Mouse (Mus musculus): ENCODE results near the gene Mapk8. TPM values are rescaled to one million over a fixed set of nuclear protein-coding genes. Genes with fewer than 3 reads are reported as not detected.

Gene Mapk8
- polyA plus RNA-seq (2015; fragmentation: Nextera tagmentation; extraction: Ambion mirVana) = 15.2 and 17.8 TPM in 2 replicates

GRCm38 (mm10) chr14:33447027-33447569 is at the start of gene Mapk8:
TSS of gene Mapk8 (minus strand) at chr14:33447158.
- H3K9me3 ChIP-seq (replicated peaks) = no peaks in the 10 kb centered on the region
- H3K36me3 ChIP-seq = no peaks in the 10 kb centered on the region
- WGBS = under 1% methylated on average over 70 of the region's 70 CpGs
- peak within 1 kb of the TSS; percentile 89 for H3K4me3 ChIP-seq (replicated peaks)
- no peaks in the 10 kb centered on the region for H3K27me3 ChIP-seq
- peak within 1 kb of the TSS; percentile 58 for H3K4me2 ChIP-seq (replicated peaks)
- H3K27ac ChIP-seq (replicated peaks) = peak within 1 kb of the TSS; percentile 89
- H3K9ac ChIP-seq = peak within 1 kb of the TSS; percentile 85
- peak; percentile 99 for ATAC-seq (ENCODE audit: insufficient number of reproducible peaks, low FRiP score, low TSS enrichment, low read depth)
- peaks cover 8% of the 10 kb centered on the region; the same call in 1 of the 2 replicates for H3K4me1 ChIP-seq

- WGBS = 55% methylated on average over 4 of the region's 4 CpGs
- no peak overlapping the region for H3K27ac ChIP-seq (replicated peaks)
- H3K4me3 ChIP-seq (replicated peaks) = no peak overlapping the region
- no peak for ATAC-seq (ENCODE audit: insufficient number of reproducible peaks, low FRiP score, low TSS enrichment, low read depth)
- no peak overlapping the region for H3K9ac ChIP-seq
- no peaks in the 10 kb centered on the region for H3K36me3 ChIP-seq
- peaks cover 11% of the 10 kb centered on the region; the same call in 1 of the 2 replicates for H3K4me1 ChIP-seq
- no peak overlapping the region for H3K4me2 ChIP-seq (replicated peaks)
- no peaks in the 10 kb centered on the region for H3K27me3 ChIP-seq
- H3K9me3 ChIP-seq (replicated peaks) = no peaks in the 10 kb centered on the region
Observed at GRCm38 (mm10) chr14:33495226-33495625, 48.3 kb upstream of the Mapk8 start.

DNA sequence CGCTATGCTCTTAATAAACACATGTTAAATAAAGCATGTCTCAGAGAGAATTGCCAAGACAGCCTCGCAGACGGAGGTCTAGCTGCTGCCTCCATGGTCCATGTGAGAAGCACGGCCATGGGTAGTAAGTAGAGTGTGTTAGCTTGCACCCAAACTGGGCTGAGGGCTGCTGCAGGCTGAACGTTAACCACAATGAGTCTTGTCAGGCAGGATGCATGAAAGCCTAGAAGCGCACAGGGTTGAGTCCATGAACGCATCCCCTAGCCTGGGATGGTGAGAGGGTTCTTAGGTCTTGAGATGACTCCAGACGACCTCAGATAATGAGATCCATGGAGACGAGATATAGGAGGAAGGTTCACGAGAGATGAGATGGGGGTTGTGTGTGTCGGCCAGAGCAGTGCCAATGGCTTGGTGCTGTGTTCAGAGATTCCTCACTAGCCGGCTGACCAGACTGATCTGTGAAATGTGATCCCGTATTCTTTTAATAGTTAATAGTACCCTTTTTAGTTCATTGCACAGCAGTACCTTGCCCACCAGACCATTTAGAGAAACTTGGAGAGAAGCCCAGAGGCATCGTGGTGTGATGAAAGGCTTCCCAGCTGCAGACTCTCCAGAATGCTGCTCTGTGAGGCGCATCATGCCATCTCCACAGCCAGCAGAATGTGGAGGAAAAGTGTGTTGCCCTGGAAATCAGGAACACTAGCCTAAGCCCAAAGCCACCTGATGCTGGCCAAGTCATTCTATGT is 41.0 kb upstream of the Mapk8 start:
- no peak for ATAC-seq (ENCODE audit: insufficient number of reproducible peaks, low FRiP score, low TSS enrichment, low read depth)
- 54% methylated on average over 15 of the region's 15 CpGs for WGBS
- no peaks in the 10 kb centered on the region for H3K27me3 ChIP-seq
- no peak overlapping the region for H3K27ac ChIP-seq (replicated peaks)
- H3K9me3 ChIP-seq (replicated peaks) = no peaks in the 10 kb centered on the region
- no peak overlapping the region for H3K4me2 ChIP-seq (replicated peaks)
- H3K9ac ChIP-seq = no peak overlapping the region
- H3K4me1 ChIP-seq = no peaks in the 10 kb centered on the region
- no peak overlapping the region for H3K4me3 ChIP-seq (replicated peaks)
- no peaks in the 10 kb centered on the region for H3K36me3 ChIP-seq

GRCm38 (mm10) chr14:33481991-33482390 is 35.0 kb upstream of the Mapk8 start:
- no peak for ATAC-seq (ENCODE audit: insufficient number of reproducible peaks, low FRiP score, low TSS enrichment, low read depth)
- no peak overlapping the region for H3K4me2 ChIP-seq (replicated peaks)
- no peaks in the 10 kb centered on the region for H3K9me3 ChIP-seq (replicated peaks)
- no peaks in the 10 kb centered on the region for H3K4me1 ChIP-seq
- H3K4me3 ChIP-seq (replicated peaks) = no peak overlapping the region
- no peaks in the 10 kb centered on the region for H3K36me3 ChIP-seq
- no peaks in the 10 kb centered on the region for H3K27me3 ChIP-seq
- H3K9ac ChIP-seq = no peak overlapping the region
- WGBS = 17% methylated on average over 3 of the region's 3 CpGs
- no peak overlapping the region for H3K27ac ChIP-seq (replicated peaks)

GRCm38 (mm10) chr14:33476094-33476760 is 29.3 kb upstream of the Mapk8 start:
- peak; percentile 67; the same call in 1 of the 2 replicates for ATAC-seq (ENCODE audit: insufficient number of reproducible peaks, low FRiP score, low TSS enrichment, low read depth)
- 14% methylated on average over 3 of the region's 3 CpGs for WGBS
- no peak overlapping the region for H3K4me3 ChIP-seq (replicated peaks)
- no peaks in the 10 kb centered on the region for H3K27me3 ChIP-seq
- no peaks in the 10 kb centered on the region for H3K9me3 ChIP-seq (replicated peaks)
- no peaks in the 10 kb centered on the region for H3K36me3 ChIP-seq
- H3K27ac ChIP-seq (replicated peaks) = no peak overlapping the region
- no peak overlapping the region for H3K4me2 ChIP-seq (replicated peaks)
- no peaks in the 10 kb centered on the region for H3K4me1 ChIP-seq
- no peak overlapping the region for H3K9ac ChIP-seq

- no peaks in the 10 kb centered on the region for H3K36me3 ChIP-seq
Observed at GRCm38 (mm10) chr14:33474461-33474860, 27.5 kb upstream of the Mapk8 start.

DNA sequence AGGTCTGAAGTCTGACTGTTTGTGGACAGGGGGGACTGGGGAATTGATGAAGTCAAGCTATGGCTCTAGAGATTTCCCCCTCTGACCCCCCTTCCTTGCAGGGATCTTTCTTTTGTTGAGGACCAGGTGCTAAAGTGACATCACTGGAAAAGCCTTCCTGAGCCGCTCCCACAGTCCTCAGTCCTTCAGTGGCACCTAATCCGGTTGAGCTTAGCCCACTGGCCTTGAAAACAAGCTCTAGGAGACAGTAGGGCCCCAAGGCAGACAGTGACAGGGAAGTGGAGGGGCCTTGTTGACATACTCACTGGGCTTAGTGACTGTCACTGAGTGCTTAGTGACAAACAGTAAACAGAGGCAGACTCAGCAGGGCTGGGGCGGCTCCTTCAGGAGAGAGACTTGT is 24.4 kb upstream of the Mapk8 start, which contains the start of gene Frmpd2:
TSS of gene Frmpd2 (plus strand) at position 366 of the 400 bp plus-strand sequence.
- no peak within 1 kb of the TSS for H3K4me2 ChIP-seq (replicated peaks)
- 33% methylated on average over 3 of the region's 3 CpGs for WGBS
- no peaks in the 10 kb centered on the region for H3K36me3 ChIP-seq
- H3K4me3 ChIP-seq (replicated peaks) = no peak within 1 kb of the TSS
- H3K27me3 ChIP-seq = no peaks in the 10 kb centered on the region
- no peak within 1 kb of the TSS for H3K27ac ChIP-seq (replicated peaks)
- H3K9me3 ChIP-seq (replicated peaks) = no peaks in the 10 kb centered on the region
- no peak within 1 kb of the TSS for H3K9ac ChIP-seq
- ATAC-seq (ENCODE audit: insufficient number of reproducible peaks, low FRiP score, low TSS enrichment, low read depth) = no peak
- H3K4me1 ChIP-seq = peaks cover 8% of the 10 kb centered on the region; the same call in 1 of the 2 replicates

More at GRCm38 (mm10) chr14:33474461-33474860, 27.5 kb upstream of the Mapk8 start:
- Histone ChIP-seq H3K9me3 (replicated peaks) (no peaks in the 10 kb centered on the region), H3K4me1 (no peaks in the 10 kb centered on the region), H3K9ac (no peak overlapping the region), H3K4me2 (replicated peaks) (no peak overlapping the region), H3K4me3 (replicated peaks) (no peak overlapping the region), H3K27ac (replicated peaks) (no peak overlapping the region), H3K27me3 (no peaks in the 10 kb centered on the region)
- 51% methylated on average over 2 of the region's 2 CpGs for WGBS
- no peak for ATAC-seq (ENCODE audit: insufficient number of reproducible peaks, low FRiP score, low TSS enrichment, low read depth)

DNA sequence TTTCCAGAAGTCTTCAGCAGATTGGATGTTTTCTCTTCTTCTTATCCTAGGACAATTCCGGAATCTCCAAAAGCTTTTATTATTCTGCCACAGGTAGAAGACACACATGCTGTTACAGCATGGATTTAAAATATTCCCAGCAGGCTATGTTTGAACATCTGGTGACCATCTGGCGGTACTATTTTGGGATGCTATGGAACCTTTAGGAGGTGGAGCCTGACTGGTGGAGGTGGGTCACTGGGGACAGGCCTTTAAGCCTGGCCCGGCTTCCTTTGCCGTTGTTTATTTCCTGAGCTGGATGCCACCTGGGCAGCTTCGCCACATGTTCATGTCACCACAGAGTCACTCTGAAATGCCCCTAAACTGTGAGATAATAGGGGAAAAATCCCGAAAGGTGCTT is 20.8 kb upstream of the Mapk8 start:
- Histone ChIP-seq H3K4me3 (replicated peaks) (no peak overlapping the region), H3K9me3 (replicated peaks) (no peaks in the 10 kb centered on the region), H3K4me2 (replicated peaks) (0 out of 2 replicates have a peak overlapping the region, but pooled peaks have one; percentile 4), H3K27ac (replicated peaks) (no peak overlapping the region), H3K36me3 (no peaks in the 10 kb centered on the region), H3K9ac (no peak overlapping the region), H3K27me3 (no peaks in the 10 kb centered on the region), H3K4me1 (peaks cover 8% of the 10 kb centered on the region; the same call in 1 of the 2 replicates)
- 37% methylated on average over 6 of the region's 6 CpGs for WGBS
- ATAC-seq (ENCODE audit: insufficient number of reproducible peaks, low FRiP score, low TSS enrichment, low read depth) = 0 out of 2 replicates have a peak, but pooled peaks have one; percentile 39

- Histone ChIP-seq H3K27ac (replicated peaks) (no peak overlapping the region), H3K4me3 (replicated peaks) (no peak overlapping the region), H3K9me3 (replicated peaks) (no peaks in the 10 kb centered on the region), H3K4me2 (replicated peaks) (no peak overlapping the region), H3K36me3 (no peaks in the 10 kb centered on the region), H3K9ac (no peak overlapping the region), H3K4me1 (peaks cover 8% of the 10 kb centered on the region; the same call in 1 of the 2 replicates), H3K27me3 (no peaks in the 10 kb centered on the region)
- ATAC-seq (ENCODE audit: insufficient number of reproducible peaks, low FRiP score, low TSS enrichment, low read depth) = no peak
- 58% methylated on average over 3 of the region's 3 CpGs for WGBS
Observed at GRCm38 (mm10) chr14:33463658-33464057, 16.7 kb upstream of the Mapk8 start.

DNA sequence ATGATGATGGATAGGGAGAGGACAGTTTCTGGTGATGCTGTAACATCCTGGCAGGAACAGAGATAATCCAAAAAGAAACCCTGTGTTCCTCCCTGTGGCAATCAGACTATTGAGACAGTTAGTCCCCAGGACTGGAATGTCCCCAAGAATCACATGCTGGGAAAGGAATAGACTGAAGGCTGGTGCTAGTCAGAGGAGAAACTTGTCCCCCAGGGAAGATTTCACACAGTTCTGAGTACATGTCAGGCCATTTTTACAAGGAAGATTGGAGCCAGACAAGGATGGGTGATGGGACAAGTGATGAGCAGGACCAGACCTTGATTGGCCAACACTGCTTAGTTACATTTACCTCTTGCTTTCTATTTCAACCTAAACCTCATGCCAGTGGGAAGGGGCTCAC is 3.4 kb upstream of the Mapk8 start:
- no peak for ATAC-seq (ENCODE audit: insufficient number of reproducible peaks, low FRiP score, low TSS enrichment, low read depth)
- no peak overlapping the region for H3K4me2 ChIP-seq (replicated peaks)

DNA sequence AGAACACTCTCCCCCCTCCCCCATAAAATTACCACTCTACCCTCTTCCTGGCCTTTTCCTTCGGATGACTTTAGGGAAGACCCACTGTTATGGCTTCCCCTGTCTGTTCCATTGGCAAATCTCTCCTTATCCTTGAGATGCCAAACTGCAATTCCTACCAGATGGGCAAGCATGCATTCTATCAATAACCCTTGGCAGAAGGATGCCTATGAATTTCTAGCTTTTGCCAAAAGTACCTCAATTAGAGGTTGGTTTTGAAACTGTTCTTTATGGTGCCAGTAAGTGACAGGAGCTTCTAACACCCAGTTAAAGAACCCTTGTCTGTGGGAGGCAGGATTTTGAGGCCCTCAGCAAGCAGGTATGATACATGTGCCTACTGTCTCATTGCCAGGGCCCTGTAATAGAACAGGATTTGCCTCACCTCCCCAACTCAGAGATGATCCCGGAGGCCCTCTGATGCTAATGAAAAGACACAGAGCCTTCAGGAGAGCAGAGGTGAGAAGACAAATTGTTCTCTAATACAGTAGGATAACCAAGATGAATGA is 2.4 kb upstream of the Mapk8 start:
- Histone ChIP-seq H3K4me2 (replicated peaks) (no peak overlapping the region), H3K9me3 (replicated peaks) (no peaks in the 10 kb centered on the region), H3K27ac (replicated peaks) (no peak overlapping the region), H3K9ac (no peak overlapping the region), H3K27me3 (no peaks in the 10 kb centered on the region; the same call in 1 of the 2 replicates), H3K4me1 (0 out of 2 replicates have a peak, but pooled peaks cover 4% of the 10 kb centered on the region), H3K36me3 (no peaks in the 10 kb centered on the region), H3K4me3 (replicated peaks) (no peak overlapping the region)
- ATAC-seq (ENCODE audit: insufficient number of reproducible peaks, low FRiP score, low TSS enrichment, low read depth) = no peak
- 76% methylated on average over 2 of the region's 2 CpGs for WGBS

More for the DNA sequence above, 3.4 kb upstream of the Mapk8 start:
- H3K27me3 ChIP-seq = no peaks in the 10 kb centered on the region; the same call in 1 of the 2 replicates
- H3K27ac ChIP-seq (replicated peaks) = no peak overlapping the region
- no peaks in the 10 kb centered on the region for H3K36me3 ChIP-seq
- H3K9me3 ChIP-seq (replicated peaks) = no peaks in the 10 kb centered on the region
- H3K4me3 ChIP-seq (replicated peaks) = no peak overlapping the region
- 0 out of 2 replicates have a peak, but pooled peaks cover 4% of the 10 kb centered on the region for H3K4me1 ChIP-seq
- H3K9ac ChIP-seq = no peak overlapping the region

Measured in embryonic facial prominence, embryonic 15.5 days (tissue).